Mouse (Mus musculus) hindbrain, postnatal 0 days (tissue): ENCODE results near the gene Arih2. TPM values are rescaled to one million over a fixed set of nuclear protein-coding genes. Genes with fewer than 3 reads are reported as not detected.

Source experiments
- ATAC-seq: fragments of 200-750 bp; cut with Nextera tagmentation; 2 replicates; pipeline ENCODE4 v1.8.0; 2017; ENCODE audit warnings: mild to moderate bottlenecking, moderate TSS enrichment, moderate library complexity
- DNase-seq: peaks from one replicate; pipeline ENCODE4 v3.0.0-alpha.2; 2015; ENCODE audit warnings: low spot score
- H3K27ac ChIP-seq: fragments of 300-500 bp; sonication (generic); 2 replicates; pipeline ENCODE4 v1.5.1; 2014; ENCODE audit warnings: mild to moderate bottlenecking
- H3K27me3 ChIP-seq: fragments of 300-500 bp; sonication (generic); 2 replicates; pipeline ENCODE4 v1.6.1; 2014; ENCODE audit warnings: low read length, mixed read lengths; ENCODE audit not compliant: insufficient read depth
- H3K36me3 ChIP-seq: fragments of 300-500 bp; sonication (generic); 2 replicates; pipeline ENCODE4 v1.6.1; 2014; ENCODE audit warnings: low read length, mixed read lengths; ENCODE audit not compliant: insufficient read depth
- H3K4me1 ChIP-seq: fragments of 300-500 bp; sonication (generic); 2 replicates; pipeline ENCODE4 v1.6.1; 2014; ENCODE audit warnings: antibody characterized with exemption, low read length, mixed read lengths; ENCODE audit not compliant: insufficient read depth
- H3K4me2 ChIP-seq: fragments of 300-500 bp; sonication (generic); 2 replicates; pipeline ENCODE4 v1.6.1; 2014; ENCODE audit warnings: low read depth, mild to moderate bottlenecking, low read length, moderate library complexity, mixed read lengths
- H3K4me3 ChIP-seq: fragments of 300-500 bp; sonication (generic); 2 replicates; pipeline ENCODE4 v1.5.1; 2014; ENCODE audit warnings: low read length
- H3K9ac ChIP-seq: fragments of 300-500 bp; sonication (generic); replicated peaks from 2 replicates; pipeline ENCODE4 v1.6.1; 2014; ENCODE audit warnings: mild to moderate bottlenecking, low read length, moderate library complexity, mixed read lengths
- H3K9me3 ChIP-seq: fragments of 300-500 bp; sonication (generic); 2 replicates; pipeline ENCODE4 v1.6.1; 2016; ENCODE audit warnings: low read length, mixed read lengths
- CTCF ChIP-seq: IDR thresholded peaks from 2 replicates; pipeline ENCODE4 v1.5.1; 2016; ENCODE audit warnings: antibody characterized with exemption, control low read depth, low read depth
- WGBS: fragments of 180-500 bp; shearing (Covaris S2); extraction: QIAGEN DNeasy Blood & Tissue Kit; methylation state at CpG from one replicate; pipeline ENCODE4 v1.1.7; 2014; 5-methylcytosine and 5-hydroxymethylcytosine counted together
- polyA plus RNA-seq: library from polyadenylated mRNA; unstranded; fragments of >200 nt; fragmentation: Nextera tagmentation; extraction: Ambion mirVana; gene quantifications from 2 replicates; pipeline ENCODE4 v1.2.1, GENCODE M21; 2015
- total RNA-seq: library from RNA; depleted of rRNA; stranded (reverse); fragments of >200 nt; gene quantifications from 2 replicates; pipeline ENCODE4 v1.2.3, GENCODE M21; 2014

The Arih2 gene
- total and polyA plus RNA-seq, 2 experiments from 2014 or later: 39.7 to 54.8 TPM

- no peaks in the 10 kb centered on the region; the same call in 1 of the 2 replicates for H3K4me1 ChIP-seq
- H3K27ac ChIP-seq: no peak overlapping the region
- TF ChIP-seq CTCF: no peak
- H3K4me3 ChIP-seq: no peak overlapping the region
- ATAC-seq: no peak
- no peak overlapping the region for H3K4me2 ChIP-seq
- 79% methylated on average over 10 of the region's 10 CpGs for WGBS
- no peaks in the 10 kb centered on the region for H3K9me3 ChIP-seq
- H3K27me3 ChIP-seq: no peaks in the 10 kb centered on the region
- no peak for DNase-seq
- no peak overlapping the region for H3K9ac ChIP-seq
- H3K36me3 ChIP-seq: no peaks in the 10 kb centered on the region
These were observed 5.6 kb upstream of the Arih2 start for GRCm38 (mm10) chr9:108654566-108655464.

DNA sequence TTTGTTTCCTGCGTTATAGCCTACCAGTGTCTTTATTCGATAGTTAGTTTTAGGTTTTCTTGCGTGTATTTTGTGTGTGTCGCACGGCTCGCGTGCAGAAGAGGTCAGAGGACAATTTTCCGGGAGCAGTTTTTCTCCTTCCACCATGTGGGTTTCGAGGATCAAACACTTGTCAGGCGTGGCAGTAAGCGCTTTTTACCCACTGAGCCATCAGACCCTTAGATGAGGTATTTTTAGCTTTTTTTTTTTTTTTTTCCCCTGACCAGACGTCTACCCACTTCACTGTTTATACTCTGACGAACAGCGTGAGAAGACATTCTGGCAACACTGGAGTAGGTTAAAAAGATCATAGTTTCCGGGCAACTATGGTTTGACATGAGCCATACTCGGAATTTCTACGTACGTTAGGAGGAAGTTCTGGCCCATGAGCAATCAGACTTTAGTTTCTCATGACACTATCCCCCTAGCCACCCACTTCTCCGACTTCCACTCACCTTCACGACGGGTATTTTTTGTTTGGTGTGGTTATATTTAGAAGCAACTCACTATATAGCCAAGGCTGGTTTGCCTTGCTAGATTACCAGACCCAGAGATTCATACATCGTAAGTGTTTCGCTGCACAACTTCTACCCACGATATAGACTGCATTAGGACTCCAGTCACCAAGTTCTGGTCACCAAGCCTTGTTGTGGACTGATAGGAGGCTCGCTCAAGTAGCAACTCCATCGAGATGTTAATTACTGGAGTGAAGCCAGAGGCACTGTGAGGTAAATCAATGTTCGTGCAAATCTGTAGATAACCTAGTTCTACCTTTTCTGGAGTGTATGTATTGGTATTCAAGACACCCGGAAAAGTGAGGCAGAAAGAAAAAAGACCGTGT, 615 bp upstream of the Arih2 start:
- Histone ChIP-seq H3K27me3 (no peaks in the 10 kb centered on the region), H3K9me3 (no peaks in the 10 kb centered on the region), H3K36me3 (no peaks in the 10 kb centered on the region), H3K27ac (peak overlapping the region; percentile 90), H3K4me2 (peak overlapping the region; percentile 66), H3K4me1 (peaks cover 5% of the 10 kb centered on the region), H3K9ac (peak overlapping the region; percentile 85), H3K4me3 (peak overlapping the region; percentile 98)
- no peak for TF ChIP-seq CTCF
- no peak; the same call in none of the 2 replicates for ATAC-seq
- 26% methylated on average over 29 of the region's 29 CpGs for WGBS
- DNase-seq: no peak

DNA sequence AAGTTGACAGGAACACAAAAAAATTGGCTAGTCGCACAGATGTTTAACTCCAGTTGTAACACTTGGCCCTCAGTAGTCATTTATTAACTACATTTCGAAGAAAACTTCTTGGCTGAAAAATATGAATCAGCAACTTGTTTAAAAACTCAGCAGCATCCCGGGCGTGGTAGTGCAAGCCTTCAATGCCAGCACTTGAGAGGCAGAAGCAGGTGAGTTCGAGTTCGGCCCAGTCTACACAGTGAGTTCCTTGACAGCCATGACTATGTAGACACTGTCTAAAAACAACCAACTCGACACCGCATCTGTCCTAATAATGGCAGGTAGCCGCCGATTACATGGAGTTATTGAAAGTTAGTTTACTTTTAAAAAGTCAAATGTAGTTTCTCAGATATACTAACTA, 1.0 kb downstream of the Arih2 start:
- H3K36me3 ChIP-seq: no peaks in the 10 kb centered on the region
- peak overlapping the region; percentile 85 for H3K9ac ChIP-seq
- peak overlapping the region; percentile 98 for H3K4me3 ChIP-seq
- TF ChIP-seq CTCF: no peak
- peak overlapping the region; percentile 90 for H3K27ac ChIP-seq
- H3K4me1 ChIP-seq: peaks cover 5% of the 10 kb centered on the region
- no peaks in the 10 kb centered on the region for H3K27me3 ChIP-seq
- DNase-seq (no peak), ATAC-seq (no peak)
- 46% methylated on average over 10 of the region's 10 CpGs for WGBS
- peak overlapping the region; percentile 66 for H3K4me2 ChIP-seq
- H3K9me3 ChIP-seq: no peaks in the 10 kb centered on the region

- DNase-seq (no peak), ATAC-seq (no peak)
- Histone ChIP-seq H3K4me1 (no peaks in the 10 kb centered on the region), H3K4me2 (no peak overlapping the region), H3K9me3 (no peaks in the 10 kb centered on the region), H3K27me3 (no peaks in the 10 kb centered on the region), H3K36me3 (no peaks in the 10 kb centered on the region), H3K4me3 (no peak overlapping the region), H3K9ac (no peak overlapping the region), H3K27ac (no peak overlapping the region)
- WGBS: 91% methylated on average over 2 of the region's 2 CpGs
- TF ChIP-seq CTCF: no peak
These were observed 9.4 kb downstream of the Arih2 start for GRCm38 (mm10) chr9:108639825-108640224.

GRCm38 (mm10) chr9:108635415-108635814, 13.8 kb downstream of the Arih2 start:
- no peaks in the 10 kb centered on the region for H3K36me3 ChIP-seq
- no peak overlapping the region for H3K4me3 ChIP-seq
- DNase-seq: no peak
- H3K27ac ChIP-seq: no peak overlapping the region
- TF ChIP-seq CTCF: no peak
- no peak overlapping the region for H3K4me2 ChIP-seq
- H3K27me3 ChIP-seq: no peaks in the 10 kb centered on the region
- no peak for ATAC-seq
- H3K9me3 ChIP-seq: no peaks in the 10 kb centered on the region
- H3K9ac ChIP-seq: no peak overlapping the region
- no peaks in the 10 kb centered on the region for H3K4me1 ChIP-seq
- WGBS: 82% methylated on average over 2 of the region's 2 CpGs

DNA sequence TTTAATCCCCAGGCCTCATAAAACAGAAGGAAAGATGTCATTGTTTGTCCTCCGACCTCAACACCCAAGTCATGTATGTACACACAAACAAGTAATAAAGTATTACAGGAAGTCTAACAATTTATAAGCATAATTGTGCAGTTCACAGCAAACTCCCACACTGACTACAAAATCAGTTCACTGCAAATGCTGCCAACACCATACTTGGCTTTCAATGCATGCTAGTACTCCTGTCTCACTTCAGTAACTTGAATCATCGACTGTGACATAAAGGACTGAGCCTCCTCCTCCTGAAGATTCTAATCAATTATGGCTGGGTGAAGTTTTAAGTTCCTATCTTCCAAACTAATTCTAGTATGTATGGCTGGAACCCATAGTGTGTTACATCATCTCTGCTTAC, 15.3 kb downstream of the Arih2 start:
- WGBS: 71% methylated on average over 2 of the region's 2 CpGs
- Histone ChIP-seq H3K9me3 (no peaks in the 10 kb centered on the region), H3K4me1 (no peaks in the 10 kb centered on the region), H3K4me2 (no peak overlapping the region), H3K27me3 (no peaks in the 10 kb centered on the region), H3K36me3 (no peaks in the 10 kb centered on the region), H3K27ac (no peak overlapping the region), H3K4me3 (no peak overlapping the region), H3K9ac (no peak overlapping the region)
- DNase-seq (no peak), ATAC-seq (no peak)
- no peak for TF ChIP-seq CTCF
